Mouse (Mus musculus): ENCODE measurements around the gene Gm12355. TPM values are rescaled to one million over a fixed set of nuclear protein-coding genes. Genes with fewer than 3 reads are reported as not detected.
A peak's percentile ranks its signal among the peaks of the same experiment; 100 is the strongest.

Gene Gm12355
- total and polyA plus RNA-seq, 2 experiments from 2014 or later, result 0.21 to 0.25 TPM

DNA sequence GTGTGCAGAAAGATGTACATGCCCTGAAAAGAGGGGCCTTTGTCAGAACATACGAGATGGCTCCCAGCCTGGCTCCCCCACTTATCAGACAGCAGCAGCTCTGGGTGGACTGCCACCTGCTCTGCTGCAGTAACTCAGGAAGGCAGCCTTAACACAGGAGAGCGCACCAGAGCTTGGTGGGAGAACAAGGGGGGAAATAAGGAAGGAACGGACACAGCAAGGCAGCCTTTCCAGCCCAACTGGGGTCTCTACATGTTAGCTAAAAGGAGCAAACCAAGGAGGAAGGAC lies 42.3 kb downstream of the Gm12355 start:
- Histone ChIP-seq H3K27me3 (ENCODE audit: insufficient read depth, low read length) (no peaks in the 10 kb centered on the region), H3K27ac (no peak overlapping the region), H3K4me1 (ENCODE audit: insufficient read depth, low read length) (peaks cover 26% of the 10 kb centered on the region), H3K36me3 (ENCODE audit: insufficient read depth, low read length) (peaks cover 16% of the 10 kb centered on the region; the same call in 1 of the 2 replicates), H3K9me3 (ENCODE audit: low read length) (no peaks in the 10 kb centered on the region), H3K4me3 (ENCODE audit: low read length) (no peak overlapping the region), H3K4me2 (ENCODE audit: low read depth, low read length) (no peak overlapping the region), H3K9ac (replicated peaks; ENCODE audit: low read length) (no peak overlapping the region)
- no peak for TF ChIP-seq CTCF (IDR thresholded peaks at IDR 0.05; ENCODE audit: low read depth)
- DNase-seq (ENCODE audit: low spot score), result no peak
- ATAC-seq, result no peak
- WGBS, result 87% methylated on average over 3 of the region's 3 CpGs

- no peak for ATAC-seq
- Histone ChIP-seq H3K9me3 (ENCODE audit: low read length) (no peaks in the 10 kb centered on the region), H3K36me3 (ENCODE audit: insufficient read depth, low read length) (peaks cover 16% of the 10 kb centered on the region; the same call in 1 of the 2 replicates), H3K4me2 (ENCODE audit: low read depth, low read length) (no peak overlapping the region), H3K27ac (no peak overlapping the region), H3K4me1 (ENCODE audit: insufficient read depth, low read length) (peaks cover 22% of the 10 kb centered on the region), H3K27me3 (ENCODE audit: insufficient read depth, low read length) (no peaks in the 10 kb centered on the region), H3K4me3 (ENCODE audit: low read length) (no peak overlapping the region), H3K9ac (replicated peaks; ENCODE audit: low read length) (no peak overlapping the region)
- WGBS, result 86% methylated on average over 12 of the region's 12 CpGs
- DNase-seq (ENCODE audit: low spot score), result no peak
- TF ChIP-seq CTCF (IDR thresholded peaks at IDR 0.05; ENCODE audit: low read depth), result no peak
Observed at GRCm38 (mm10) chr11:98582551-98583264, 42.8 kb downstream of the Gm12355 start.

- no peak for TF ChIP-seq CTCF (IDR thresholded peaks at IDR 0.05; ENCODE audit: low read depth)
- 86% methylated on average over 8 of the region's 8 CpGs for WGBS
- no peak for DNase-seq (ENCODE audit: low spot score)
Observed at GRCm38 (mm10) chr11:98582030-98582388, 43.5 kb downstream of the Gm12355 start.

GRCm38 (mm10) chr11:98581286-98582029 lies 44.0 kb downstream of the Gm12355 start:
- Histone ChIP-seq H3K4me1 (ENCODE audit: insufficient read depth, low read length) (peaks cover 18% of the 10 kb centered on the region), H3K4me2 (ENCODE audit: low read depth, low read length) (no peak overlapping the region), H3K27me3 (ENCODE audit: insufficient read depth, low read length) (no peaks in the 10 kb centered on the region), H3K4me3 (ENCODE audit: low read length) (no peak overlapping the region), H3K9me3 (ENCODE audit: low read length) (no peaks in the 10 kb centered on the region), H3K27ac (no peak overlapping the region), H3K36me3 (ENCODE audit: insufficient read depth, low read length) (peaks cover 16% of the 10 kb centered on the region; the same call in 1 of the 2 replicates), H3K9ac (replicated peaks; ENCODE audit: low read length) (no peak overlapping the region)
- TF ChIP-seq CTCF (IDR thresholded peaks at IDR 0.05; ENCODE audit: low read depth), result no peak
- DNase-seq (ENCODE audit: low spot score) (no peak), ATAC-seq (no peak)
- WGBS, result 64% methylated on average over 17 of the region's 17 CpGs

More at GRCm38 (mm10) chr11:98582030-98582388, 43.5 kb downstream of the Gm12355 start:
- no peaks in the 10 kb centered on the region for H3K9me3 ChIP-seq (ENCODE audit: low read length)
- peaks cover 18% of the 10 kb centered on the region for H3K4me1 ChIP-seq (ENCODE audit: insufficient read depth, low read length)
- H3K9ac ChIP-seq (replicated peaks; ENCODE audit: low read length), result no peak overlapping the region
- no peak overlapping the region for H3K4me2 ChIP-seq (ENCODE audit: low read depth, low read length)
- ATAC-seq, result no peak
- H3K4me3 ChIP-seq (ENCODE audit: low read length), result no peak overlapping the region
- no peaks in the 10 kb centered on the region for H3K27me3 ChIP-seq (ENCODE audit: insufficient read depth, low read length)
- H3K36me3 ChIP-seq (ENCODE audit: insufficient read depth, low read length), result peaks cover 16% of the 10 kb centered on the region; the same call in 1 of the 2 replicates
- H3K27ac ChIP-seq, result no peak overlapping the region

GRCm38 (mm10) chr11:98580301-98581121 lies 45.0 kb downstream of the Gm12355 start:
- Histone ChIP-seq H3K9ac (replicated peaks; ENCODE audit: low read length) (no peak overlapping the region), H3K27me3 (ENCODE audit: insufficient read depth, low read length) (no peaks in the 10 kb centered on the region), H3K9me3 (ENCODE audit: low read length) (no peaks in the 10 kb centered on the region), H3K4me3 (ENCODE audit: low read length) (no peak overlapping the region), H3K4me1 (ENCODE audit: insufficient read depth, low read length) (peaks cover 8% of the 10 kb centered on the region), H3K4me2 (ENCODE audit: low read depth, low read length) (no peak overlapping the region), H3K36me3 (ENCODE audit: insufficient read depth, low read length) (peaks cover 16% of the 10 kb centered on the region; the same call in 1 of the 2 replicates), H3K27ac (no peak overlapping the region)
- no peak for DNase-seq (ENCODE audit: low spot score)
- 76% methylated on average over 16 of the region's 16 CpGs for WGBS
- no peak for ATAC-seq
- TF ChIP-seq CTCF (IDR thresholded peaks at IDR 0.05; ENCODE audit: low read depth), result no peak

GRCm38 (mm10) chr11:98577776-98578175 lies 47.7 kb downstream of the Gm12355 start:
- H3K27me3 ChIP-seq (ENCODE audit: insufficient read depth, low read length), result no peaks in the 10 kb centered on the region
- no peak for ATAC-seq
- peaks cover 8% of the 10 kb centered on the region; the same call in 1 of the 2 replicates for H3K36me3 ChIP-seq (ENCODE audit: insufficient read depth, low read length)
- H3K4me1 ChIP-seq (ENCODE audit: insufficient read depth, low read length), result no peaks in the 10 kb centered on the region
- 53% methylated on average over 5 of the region's 5 CpGs for WGBS
- H3K9me3 ChIP-seq (ENCODE audit: low read length), result no peaks in the 10 kb centered on the region
- no peak overlapping the region for H3K9ac ChIP-seq (replicated peaks; ENCODE audit: low read length)
- no peak overlapping the region for H3K4me2 ChIP-seq (ENCODE audit: low read depth, low read length)
- H3K4me3 ChIP-seq (ENCODE audit: low read length), result no peak overlapping the region
- DNase-seq (ENCODE audit: low spot score), result peak; percentile 34
- TF ChIP-seq CTCF (IDR thresholded peaks at IDR 0.05; ENCODE audit: low read depth), result no peak
- no peak overlapping the region for H3K27ac ChIP-seq

Other genes starting within 250 kb of the Gm12355 start
- gene Tcap, start 241.8 kb downstream of the Gm12355 start, total RNA-seq (2014; rRNA removed), result 0.26 and 4.4 TPM in 2 replicates
- not detected in 2 replicates for gene Tcap, start 241.8 kb downstream of the Gm12355 start, polyA plus RNA-seq (2015; fragmentation: Nextera tagmentation; extraction: Ambion mirVana)
- gene Pnmt, start 239.2 kb downstream of the Gm12355 start, total RNA-seq (2014; rRNA removed), result 1.2 and 5.4 TPM in 2 replicates
- gene Pnmt, start 239.2 kb downstream of the Gm12355 start, polyA plus RNA-seq (2015; fragmentation: Nextera tagmentation; extraction: Ambion mirVana), result 5.4 and 5.5 TPM in 2 replicates
- gene Pgap3, start 225.2 kb downstream of the Gm12355 start, total RNA-seq (2014; rRNA removed), result 10.6 and 12.0 TPM in 2 replicates
- 7.8 and 9.2 TPM in 2 replicates for gene Pgap3, start 225.2 kb downstream of the Gm12355 start, polyA plus RNA-seq (2015; fragmentation: Nextera tagmentation; extraction: Ambion mirVana)
- 8.0 and 11.7 TPM in 2 replicates for gene Erbb2, start 213.2 kb downstream of the Gm12355 start, total RNA-seq (2014; rRNA removed)
- 4.9 and 5.1 TPM in 2 replicates for gene Erbb2, start 213.2 kb downstream of the Gm12355 start, polyA plus RNA-seq (2015; fragmentation: Nextera tagmentation; extraction: Ambion mirVana)
- 70.0 and 73.9 TPM in 2 replicates for gene Mien1, start 186.7 kb downstream of the Gm12355 start, total RNA-seq (2014; rRNA removed)
- 259 and 264 TPM in 2 replicates for gene Mien1, start 186.7 kb downstream of the Gm12355 start, polyA plus RNA-seq (2015; fragmentation: Nextera tagmentation; extraction: Ambion mirVana)
- 1.5 and 2.7 TPM in 2 replicates for gene Grb7, start 179.3 kb downstream of the Gm12355 start, total RNA-seq (2014; rRNA removed)
- 1.7 and 2.0 TPM in 2 replicates for gene Grb7, start 179.3 kb downstream of the Gm12355 start, polyA plus RNA-seq (2015; fragmentation: Nextera tagmentation; extraction: Ambion mirVana)
- not detected in 2 replicates for gene Ikzf3, start 79.6 kb downstream of the Gm12355 start, total RNA-seq (2014; rRNA removed)
- 0.18 and 0.20 TPM in 2 replicates for gene Ikzf3, start 79.6 kb downstream of the Gm12355 start, polyA plus RNA-seq (2015; fragmentation: Nextera tagmentation; extraction: Ambion mirVana)
- gene Zpbp2, start 74.6 kb downstream of the Gm12355 start, total RNA-seq (2014; rRNA removed), result not detected in 2 replicates
- 0.42 and 0.45 TPM in 2 replicates for gene Zpbp2, start 74.6 kb downstream of the Gm12355 start, polyA plus RNA-seq (2015; fragmentation: Nextera tagmentation; extraction: Ambion mirVana)
- 103 and 112 TPM in 2 replicates for gene Ormdl3, start 38.3 kb downstream of the Gm12355 start, total RNA-seq (2014; rRNA removed)
- gene Ormdl3, start 38.3 kb downstream of the Gm12355 start, polyA plus RNA-seq (2015; fragmentation: Nextera tagmentation; extraction: Ambion mirVana), result 98.8 and 100 TPM in 2 replicates
- gene Lrrc3c, start 27.4 kb downstream of the Gm12355 start, total RNA-seq (2014; rRNA removed), result not detected in 2 replicates
- not detected in 2 replicates for gene Lrrc3c, start 27.4 kb downstream of the Gm12355 start, polyA plus RNA-seq (2015; fragmentation: Nextera tagmentation; extraction: Ambion mirVana)
- 0.68 TPM in 1 of 2 replicates, not detected in the other for gene Gsdma3, start 699 bp upstream of the Gm12355 start, total RNA-seq (2014; rRNA removed)
- not detected in 2 replicates for gene Gsdma3, start 699 bp upstream of the Gm12355 start, polyA plus RNA-seq (2015; fragmentation: Nextera tagmentation; extraction: Ambion mirVana)
- not detected in 2 replicates for gene Gsdma2, start 21.1 kb upstream of the Gm12355 start, total RNA-seq (2014; rRNA removed)
- not detected in 2 replicates for gene Gsdma2, start 21.1 kb upstream of the Gm12355 start, polyA plus RNA-seq (2015; fragmentation: Nextera tagmentation; extraction: Ambion mirVana)
- not detected in 2 replicates for gene Gsdma, start 38.7 kb upstream of the Gm12355 start, total RNA-seq (2014; rRNA removed)
- 0.14 and 0.16 TPM in 2 replicates for gene Gsdma, start 38.7 kb upstream of the Gm12355 start, polyA plus RNA-seq (2015; fragmentation: Nextera tagmentation; extraction: Ambion mirVana)
- 131 and 143 TPM in 2 replicates for gene Psmd3, start 56.9 kb upstream of the Gm12355 start, total RNA-seq (2014; rRNA removed)
- gene Psmd3, start 56.9 kb upstream of the Gm12355 start, polyA plus RNA-seq (2015; fragmentation: Nextera tagmentation; extraction: Ambion mirVana), result 185 and 190 TPM in 2 replicates
- gene Csf3, start 75.6 kb upstream of the Gm12355 start, total RNA-seq (2014; rRNA removed), result not detected in 2 replicates
- not detected in 2 replicates for gene Csf3, start 75.6 kb upstream of the Gm12355 start, polyA plus RNA-seq (2015; fragmentation: Nextera tagmentation; extraction: Ambion mirVana)
- gene Med24, start 103.8 kb upstream of the Gm12355 start, total RNA-seq (2014; rRNA removed), result 63.2 and 88.6 TPM in 2 replicates
- 47.1 and 48.3 TPM in 2 replicates for gene Med24, start 103.8 kb upstream of the Gm12355 start, polyA plus RNA-seq (2015; fragmentation: Nextera tagmentation; extraction: Ambion mirVana)
- 725 and 812 TPM in 2 replicates for gene Thra, start 115.0 kb upstream of the Gm12355 start, total RNA-seq (2014; rRNA removed)
- gene Thra, start 115.0 kb upstream of the Gm12355 start, polyA plus RNA-seq (2015; fragmentation: Nextera tagmentation; extraction: Ambion mirVana), result 160 TPM in 2 replicates
- 7.5 and 8.6 TPM in 2 replicates for gene Nr1d1, start 149.7 kb upstream of the Gm12355 start, total RNA-seq (2014; rRNA removed)
- gene Nr1d1, start 149.7 kb upstream of the Gm12355 start, polyA plus RNA-seq (2015; fragmentation: Nextera tagmentation; extraction: Ambion mirVana), result 10.2 and 13.5 TPM in 2 replicates
- gene Msl1, start 169.9 kb upstream of the Gm12355 start, total RNA-seq (2014; rRNA removed), result 77.7 and 94.3 TPM in 2 replicates
- gene Msl1, start 169.9 kb upstream of the Gm12355 start, polyA plus RNA-seq (2015; fragmentation: Nextera tagmentation; extraction: Ambion mirVana), result 25.0 and 25.4 TPM in 2 replicates
- 24.4 and 74.0 TPM in 2 replicates for gene Casc3, start 179.2 kb upstream of the Gm12355 start, total RNA-seq (2014; rRNA removed)
- 35.4 and 35.7 TPM in 2 replicates for gene Casc3, start 179.2 kb upstream of the Gm12355 start, polyA plus RNA-seq (2015; fragmentation: Nextera tagmentation; extraction: Ambion mirVana)
- 29.5 and 44.1 TPM in 2 replicates for gene Rapgefl1, start 211.1 kb upstream of the Gm12355 start, total RNA-seq (2014; rRNA removed)
- gene Rapgefl1, start 211.1 kb upstream of the Gm12355 start, polyA plus RNA-seq (2015; fragmentation: Nextera tagmentation; extraction: Ambion mirVana), result 11.0 TPM in 2 replicates
- 8.1 and 10.4 TPM in 2 replicates for gene Wipf2, start 238.0 kb upstream of the Gm12355 start, total RNA-seq (2014; rRNA removed)
- gene Wipf2, start 238.0 kb upstream of the Gm12355 start, polyA plus RNA-seq (2015; fragmentation: Nextera tagmentation; extraction: Ambion mirVana), result 3.5 and 3.7 TPM in 2 replicates

Data from hindbrain, postnatal 0 days (tissue).